Mouse (Mus musculus): ENCODE measurements at regions not wholly inside any gene's neighbourhood (a gene's known extent, or its start where the extent isn't known, plus 50 kb on each side); places are given as distances from the start of the nearest gene placed in this dataset.

GRCm38 (mm10) chr16:9358651-9359050 lies 528.8 kb downstream of the 1810013L24Rik start:
- H3K4me3 ChIP-seq (ENCODE audit: insufficient read depth in 1 of 2, low read depth in 1 of 2, low read length in 2 of 2, poor library complexity in 1 of 2, severe bottlenecking in 1 of 2) = no peak overlapping the region
- in situ Hi-C loops (cut with MboI; ENCODE audit: low sequenced_read_pairs in 2 of 2, unreplicated experiment in 2 of 2) = no loop called here
- DNase-seq (ENCODE audit: low read depth, low spot score) = no peak
- no peaks in the 10 kb centered on the region for H3K9me3 ChIP-seq (ENCODE audit: control insufficient read depth, insufficient read depth, low read depth, low read length)
- no peak overlapping the region for H3K9ac ChIP-seq (ENCODE audit: insufficient read depth, low read depth, low read length, poor library complexity, severe bottlenecking)
- H3K27ac ChIP-seq (ENCODE audit: insufficient read depth, low read depth, low read length, poor library complexity, severe bottlenecking) = no peak overlapping the region
- TF ChIP-seq MAFK (IDR thresholded peaks at IDR 0.05; ENCODE audit: insufficient read depth, low read depth, low read length) = no peak
- no peak for TF ChIP-seq CHD2 (IDR thresholded peaks at IDR 0.05; ENCODE audit: low read depth, low read length)
- TF ChIP-seq ZNF384 (IDR thresholded peaks at IDR 0.05; ENCODE audit: low read depth, low read length) = no peak
- no peak for TF ChIP-seq HCFC1 (IDR thresholded peaks at IDR 0.05; ENCODE audit: borderline replicate concordance, insufficient read depth, low read length)
- TF ChIP-seq ZC3H11A (IDR thresholded peaks at IDR 0.05; ENCODE audit: borderline replicate concordance, low read depth, low read length) = no peak
- H3K36me3 ChIP-seq (ENCODE audit: control insufficient read depth, insufficient read depth, low read length, poor library complexity, severe bottlenecking) = 0 out of 2 replicates have a peak, but pooled peaks cover 2% of the 10 kb centered on the region
- peaks cover 6 to 10% of the 10 kb centered on the region in 2 experiments for H3K4me1 ChIP-seq (ENCODE audit: control insufficient read depth in 2 of 2, insufficient read depth in 2 of 2, low read length in 2 of 2, poor library complexity in 1 of 2)

GRCm38 (mm10) chr16:9359399-9360135 lies 529.7 kb downstream of the 1810013L24Rik start:
- no peak overlapping the region for H3K27ac ChIP-seq (ENCODE audit: insufficient read depth, low read depth, low read length, poor library complexity, severe bottlenecking)
- no peaks in the 10 kb centered on the region for H3K9me3 ChIP-seq (ENCODE audit: control insufficient read depth, insufficient read depth, low read depth, low read length)
- TF ChIP-seq MAFK (IDR thresholded peaks at IDR 0.05; ENCODE audit: insufficient read depth, low read depth, low read length) = no peak
- TF ChIP-seq ZC3H11A (IDR thresholded peaks at IDR 0.05; ENCODE audit: borderline replicate concordance, low read depth, low read length) = no peak
- no peak for TF ChIP-seq ZNF384 (IDR thresholded peaks at IDR 0.05; ENCODE audit: low read depth, low read length)
- TF ChIP-seq CHD2 (IDR thresholded peaks at IDR 0.05; ENCODE audit: low read depth, low read length) = no peak
- no peak for TF ChIP-seq HCFC1 (IDR thresholded peaks at IDR 0.05; ENCODE audit: borderline replicate concordance, insufficient read depth, low read length)
- H3K4me1 ChIP-seq (ENCODE audit: control insufficient read depth in 2 of 2, insufficient read depth in 2 of 2, low read length in 2 of 2, poor library complexity in 1 of 2) = peaks cover 3 to 9% of the 10 kb centered on the region in 2 experiments; a peak in 2 of 4 replicates
- H3K4me3 ChIP-seq (ENCODE audit: insufficient read depth in 1 of 2, low read depth in 1 of 2, low read length in 2 of 2, poor library complexity in 1 of 2, severe bottlenecking in 1 of 2) = no peak overlapping the region
- in situ Hi-C loops (cut with MboI; ENCODE audit: low sequenced_read_pairs in 2 of 2, unreplicated experiment in 2 of 2) = no loop called here
- H3K36me3 ChIP-seq (ENCODE audit: control insufficient read depth, insufficient read depth, low read length, poor library complexity, severe bottlenecking) = 0 out of 2 replicates have a peak, but pooled peaks cover 2% of the 10 kb centered on the region
- H3K9ac ChIP-seq (ENCODE audit: insufficient read depth, low read depth, low read length, poor library complexity, severe bottlenecking) = no peak overlapping the region
- no peak for DNase-seq (ENCODE audit: low read depth, low spot score)

- in situ Hi-C loops (cut with MboI; ENCODE audit: low sequenced_read_pairs in 2 of 2, unreplicated experiment in 2 of 2) = no loop called here
- H3K36me3 ChIP-seq (ENCODE audit: control insufficient read depth, insufficient read depth, low read length, poor library complexity, severe bottlenecking) = 0 out of 2 replicates have a peak, but pooled peaks cover 2% of the 10 kb centered on the region
- TF ChIP-seq ZNF384 (IDR thresholded peaks at IDR 0.05; ENCODE audit: low read depth, low read length) = no peak
- TF ChIP-seq MAFK (IDR thresholded peaks at IDR 0.05; ENCODE audit: insufficient read depth, low read depth, low read length) = no peak
- no peak for TF ChIP-seq ZC3H11A (IDR thresholded peaks at IDR 0.05; ENCODE audit: borderline replicate concordance, low read depth, low read length)
- TF ChIP-seq HCFC1 (IDR thresholded peaks at IDR 0.05; ENCODE audit: borderline replicate concordance, insufficient read depth, low read length) = no peak
- TF ChIP-seq CHD2 (IDR thresholded peaks at IDR 0.05; ENCODE audit: low read depth, low read length) = no peak
- H3K4me1 ChIP-seq (ENCODE audit: control insufficient read depth in 2 of 2, insufficient read depth in 2 of 2, low read length in 2 of 2, poor library complexity in 1 of 2) = peaks cover 1 to 9% of the 10 kb centered on the region in 2 experiments; a peak in 2 of 4 replicates
- no peak for DNase-seq (ENCODE audit: low read depth, low spot score)
- no peak overlapping the region for H3K9ac ChIP-seq (ENCODE audit: insufficient read depth, low read depth, low read length, poor library complexity, severe bottlenecking)
- no peaks in the 10 kb centered on the region for H3K9me3 ChIP-seq (ENCODE audit: control insufficient read depth, insufficient read depth, low read depth, low read length)
- H3K27ac ChIP-seq (ENCODE audit: insufficient read depth, low read depth, low read length, poor library complexity, severe bottlenecking) = no peak overlapping the region
- no peak overlapping the region for H3K4me3 ChIP-seq (ENCODE audit: insufficient read depth in 1 of 2, low read depth in 1 of 2, low read length in 2 of 2, poor library complexity in 1 of 2, severe bottlenecking in 1 of 2)
Measured at GRCm38 (mm10) chr16:9360741-9361255, 530.9 kb downstream of the 1810013L24Rik start.

GRCm38 (mm10) chr16:9362116-9362515 lies 532.2 kb downstream of the 1810013L24Rik start:
- Histone ChIP-seq H3K4me1 (ENCODE audit: control insufficient read depth in 2 of 2, insufficient read depth in 2 of 2, low read length in 2 of 2, poor library complexity in 1 of 2) (peaks cover 0 to 9% of the 10 kb centered on the region in 2 experiments; a peak in 1 of 4 replicates), H3K4me3 (ENCODE audit: insufficient read depth in 1 of 2, low read depth in 1 of 2, low read length in 2 of 2, poor library complexity in 1 of 2, severe bottlenecking in 1 of 2) (no peak overlapping the region), H3K9me3 (ENCODE audit: control insufficient read depth, insufficient read depth, low read depth, low read length) (no peaks in the 10 kb centered on the region), H3K27ac (ENCODE audit: insufficient read depth, low read depth, low read length, poor library complexity, severe bottlenecking) (no peak overlapping the region), H3K36me3 (ENCODE audit: control insufficient read depth, insufficient read depth, low read length, poor library complexity, severe bottlenecking) (0 out of 2 replicates have a peak, but pooled peaks cover 2% of the 10 kb centered on the region), H3K9ac (ENCODE audit: insufficient read depth, low read depth, low read length, poor library complexity, severe bottlenecking) (no peak overlapping the region)
- TF ChIP-seq HCFC1 (IDR thresholded peaks at IDR 0.05; ENCODE audit: borderline replicate concordance, insufficient read depth, low read length) (no peak), MAFK (IDR thresholded peaks at IDR 0.05; ENCODE audit: insufficient read depth, low read depth, low read length) (no peak), ZNF384 (IDR thresholded peaks at IDR 0.05; ENCODE audit: low read depth, low read length) (no peak)
- no peak for DNase-seq (ENCODE audit: low read depth, low spot score)
- in situ Hi-C loops (cut with MboI; ENCODE audit: low sequenced_read_pairs in 2 of 2, unreplicated experiment in 2 of 2) = no loop called here

All from ES-E14 (cell line).